Mouse (Mus musculus): ENCODE data around the gene Fam20a.
"Not testable (repeated sequence)": the region's sequence is repeated elsewhere in the genome, so short reads cannot be mapped to it uniquely, and the experiment has no call there.

The Fam20a gene

DNA sequence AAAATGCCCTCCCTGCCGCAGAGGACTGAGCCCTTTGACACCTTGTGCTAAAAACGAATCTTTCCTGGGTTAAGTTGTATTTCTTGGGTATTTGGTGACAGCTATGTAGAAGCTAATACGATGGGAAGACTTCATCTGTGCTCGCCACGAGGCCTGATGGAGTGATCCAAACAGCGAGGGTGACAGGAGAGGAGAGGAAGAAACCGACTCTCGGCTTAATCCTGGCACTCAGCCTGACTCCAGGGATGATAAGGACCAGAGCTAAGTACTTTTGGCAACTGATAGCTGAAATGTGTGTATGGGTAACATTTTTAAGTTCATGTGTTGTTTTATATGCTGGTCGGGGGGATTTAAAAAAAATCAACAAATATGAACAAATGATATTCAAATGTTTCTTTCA lies 41.1 kb downstream of the Fam20a start:
- no peak for DNase-seq (ENCODE audit: low read depth, low spot score)

GRCm38 (mm10) chr11:109678291-109678690 lies 43.8 kb downstream of the Fam20a start:
- no peak for DNase-seq (ENCODE audit: low read depth, low spot score)

GRCm38 (mm10) chr11:109676621-109677373 lies 45.3 kb downstream of the Fam20a start:
- no peak for DNase-seq (ENCODE audit: low read depth, low spot score)

DNA sequence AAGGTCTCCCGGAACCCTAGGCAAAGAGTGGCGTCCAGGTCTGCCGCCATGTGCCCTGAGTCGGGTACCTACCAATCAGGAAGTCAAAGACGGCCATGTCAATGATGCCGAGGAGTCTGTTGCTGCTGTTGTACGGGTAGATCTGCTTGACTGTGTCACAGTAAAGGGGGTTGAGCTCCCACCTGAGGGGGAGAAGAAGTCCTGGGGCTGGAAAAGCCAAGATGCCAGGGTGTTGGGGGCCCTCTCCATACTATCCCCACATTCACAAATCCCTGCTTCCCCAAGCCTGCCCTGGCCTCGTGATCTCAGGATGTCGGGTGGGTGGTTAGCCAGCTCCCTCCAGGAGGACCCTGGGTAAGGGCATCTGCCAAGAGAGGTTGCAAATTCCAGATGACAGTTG lies 46.3 kb downstream of the Fam20a start:
- DNase-seq (ENCODE audit: low read depth, low spot score), result no peak

- no peak for DNase-seq (ENCODE audit: low read depth, low spot score)
Measured at GRCm38 (mm10) chr11:109675208-109675607, 46.9 kb downstream of the Fam20a start.

- DNase-seq (ENCODE audit: low read depth, low spot score), result no peak
Measured at GRCm38 (mm10) chr11:109674542-109674941, 47.5 kb downstream of the Fam20a start.

DNA sequence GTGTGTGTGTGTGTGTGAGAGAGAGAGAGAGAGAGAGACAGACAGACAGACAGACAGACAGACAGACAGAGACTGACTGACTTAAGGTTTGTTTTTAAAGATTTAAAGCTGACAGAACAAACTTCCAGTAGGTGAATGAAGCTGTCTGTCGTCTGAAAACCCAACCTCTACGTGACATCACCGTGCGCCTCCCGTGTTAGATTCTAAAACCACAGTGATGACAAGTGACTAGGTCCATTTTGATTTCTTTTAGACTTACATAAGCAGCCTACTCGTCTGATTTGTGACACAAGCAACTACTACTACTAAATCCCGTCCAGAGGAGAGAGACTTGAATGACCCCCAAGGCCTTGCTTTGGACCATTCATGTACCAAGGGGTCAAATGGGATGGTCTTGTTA lies 48.3 kb downstream of the Fam20a start:
- no peak for DNase-seq (ENCODE audit: low read depth, low spot score)

- no peak for DNase-seq (ENCODE audit: low read depth, low spot score)
Measured at GRCm38 (mm10) chr11:109672881-109673739, 49.0 kb downstream of the Fam20a start.

DNA sequence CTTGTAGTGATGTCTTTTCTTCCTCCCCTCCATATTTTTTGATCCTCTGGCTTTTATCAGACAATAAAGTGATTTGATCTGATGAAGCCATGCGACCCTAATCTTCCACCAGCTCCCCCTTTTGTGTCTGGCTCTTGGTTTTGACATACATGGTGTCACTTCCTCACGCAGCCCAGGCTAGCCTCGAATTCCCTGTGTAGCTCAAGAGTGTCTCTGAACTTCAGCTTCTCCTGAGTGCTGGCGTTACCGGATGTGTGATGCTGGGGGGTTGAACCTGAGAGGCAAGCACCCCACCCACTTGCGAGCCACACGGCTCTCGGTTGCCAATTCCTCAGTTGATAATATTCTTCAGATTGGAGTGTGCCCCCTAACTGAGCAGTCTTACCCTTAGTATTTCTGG lies 49.7 kb downstream of the Fam20a start:
- DNase-seq (ENCODE audit: low read depth, low spot score), result no peak

- DNase-seq (ENCODE audit: low read depth, low spot score), result no peak
Measured at GRCm38 (mm10) chr11:109672021-109672324, 50.1 kb downstream of the Fam20a start.

GRCm38 (mm10) chr11:109671136-109672020 lies 50.7 kb downstream of the Fam20a start:
- DNase-seq (ENCODE audit: low read depth, low spot score), result peak; percentile 54

- peak; percentile 69 for DNase-seq (ENCODE audit: low read depth, low spot score)
Measured at GRCm38 (mm10) chr11:109670026-109670916, 51.8 kb downstream of the Fam20a start.

- DNase-seq (ENCODE audit: low read depth, low spot score), result no peak
Measured at GRCm38 (mm10) chr11:109669149-109669708, 52.9 kb downstream of the Fam20a start.

GRCm38 (mm10) chr11:109668115-109668725 lies 53.9 kb downstream of the Fam20a start:
- DNase-seq (ENCODE audit: low read depth, low spot score), result no peak

DNA sequence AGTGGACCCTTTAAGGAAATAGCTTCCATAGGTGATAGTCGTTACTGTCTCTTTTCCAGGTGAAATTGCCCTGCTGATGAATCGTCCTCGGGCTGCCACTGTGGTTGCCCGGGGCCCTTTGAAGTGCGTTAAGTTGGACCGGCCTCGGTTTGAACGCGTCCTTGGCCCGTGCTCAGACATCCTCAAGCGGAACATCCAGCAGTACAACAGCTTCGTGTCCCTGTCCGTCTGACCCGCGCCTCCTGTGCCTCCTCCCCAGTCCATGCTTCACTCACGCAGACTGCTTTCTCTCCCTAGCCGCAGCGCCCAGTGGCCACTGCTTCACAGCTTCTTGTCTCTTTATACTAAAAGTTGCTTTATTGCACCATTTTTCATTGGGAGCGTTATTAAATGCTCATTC lies 54.7 kb downstream of the Fam20a start:
- DNase-seq (ENCODE audit: low read depth, low spot score), result no peak

- no peak for DNase-seq (ENCODE audit: low read depth, low spot score)
Measured at GRCm38 (mm10) chr11:109666411-109666810, 55.7 kb downstream of the Fam20a start.

- DNase-seq (ENCODE audit: low read depth, low spot score), result no peak
Measured at GRCm38 (mm10) chr11:109665424-109665823, 56.7 kb downstream of the Fam20a start.

GRCm38 (mm10) chr11:109664293-109664692 lies 57.8 kb downstream of the Fam20a start:
- DNase-seq (ENCODE audit: low read depth, low spot score), result no peak

DNA sequence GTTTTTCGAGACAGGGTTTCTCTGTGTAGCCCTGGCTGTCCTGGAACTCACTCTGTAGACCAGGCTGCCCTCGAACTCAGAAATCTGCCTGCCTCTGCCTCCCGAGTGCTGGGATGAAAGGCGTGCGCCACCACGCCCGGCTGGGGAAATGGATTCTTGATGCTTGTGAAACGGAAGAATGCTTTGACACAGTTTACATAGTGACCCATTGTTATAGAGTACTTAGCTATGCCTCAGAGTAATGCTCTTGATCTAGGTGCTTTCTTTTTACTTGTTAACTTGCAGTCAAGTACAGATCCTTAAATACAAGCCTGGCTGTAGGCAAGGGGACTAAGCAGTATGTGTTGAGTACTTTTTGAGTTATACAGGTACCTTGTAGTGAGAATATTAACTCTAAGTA lies 61.6 kb downstream of the Fam20a start:
- DNase-seq (ENCODE audit: low read depth, low spot score), result not testable (repeated sequence)

GRCm38 (mm10) chr11:109656232-109656631 lies 65.8 kb downstream of the Fam20a start:
- DNase-seq (ENCODE audit: low read depth, low spot score), result no peak

Data from skeletal muscle tissue, adult 2 months (tissue).